Mouse (Mus musculus): Measurements from ENCODE around the gene Zfp994.
"Not testable (repeated sequence)": the region's sequence is repeated elsewhere in the genome, so short reads cannot be mapped to it uniquely, and the experiment has no call there.

The Zfp994 gene

GRCm38 (mm10) chr17:22225422-22226012 is at the start of gene Zfp994:
Gene Zfp994 (minus strand): TSS chr17:22225616.
- peak; percentile 93 for DNase-seq (ENCODE audit: low read depth, low spot score)

- not testable (repeated sequence) for DNase-seq (ENCODE audit: low read depth, low spot score)
Measured at GRCm38 (mm10) chr17:22230701-22231100, 5.3 kb upstream of the Zfp994 start.

- not testable (repeated sequence) for DNase-seq (ENCODE audit: low read depth, low spot score)
Measured at GRCm38 (mm10) chr17:22225015-22225414, 401 bp downstream of the Zfp994 start.

- DNase-seq (ENCODE audit: low read depth, low spot score), result peak; percentile 26
Measured at GRCm38 (mm10) chr17:22165722-22166294, 59.6 kb downstream of the Zfp994 start, which contains the start of gene Zfp947. Gene Zfp947 (minus strand): TSS chr17:22166190.

- not testable (repeated sequence) for DNase-seq (ENCODE audit: low read depth, low spot score)
Measured at GRCm38 (mm10) chr17:22165304-22165703, 60.1 kb downstream of the Zfp994 start.

- not testable (repeated sequence) for DNase-seq (ENCODE audit: low read depth, low spot score)
Measured at GRCm38 (mm10) chr17:22153951-22154350, 71.5 kb downstream of the Zfp994 start.

All from retina, adult 2 months (tissue).